Mouse (Mus musculus): ENCODE results near the gene Sgo2b.
"Not testable (repeated sequence)": the region's sequence is repeated elsewhere in the genome, so short reads cannot be mapped to it uniquely, and the experiment has no call there.

The Sgo2b gene

DNA sequence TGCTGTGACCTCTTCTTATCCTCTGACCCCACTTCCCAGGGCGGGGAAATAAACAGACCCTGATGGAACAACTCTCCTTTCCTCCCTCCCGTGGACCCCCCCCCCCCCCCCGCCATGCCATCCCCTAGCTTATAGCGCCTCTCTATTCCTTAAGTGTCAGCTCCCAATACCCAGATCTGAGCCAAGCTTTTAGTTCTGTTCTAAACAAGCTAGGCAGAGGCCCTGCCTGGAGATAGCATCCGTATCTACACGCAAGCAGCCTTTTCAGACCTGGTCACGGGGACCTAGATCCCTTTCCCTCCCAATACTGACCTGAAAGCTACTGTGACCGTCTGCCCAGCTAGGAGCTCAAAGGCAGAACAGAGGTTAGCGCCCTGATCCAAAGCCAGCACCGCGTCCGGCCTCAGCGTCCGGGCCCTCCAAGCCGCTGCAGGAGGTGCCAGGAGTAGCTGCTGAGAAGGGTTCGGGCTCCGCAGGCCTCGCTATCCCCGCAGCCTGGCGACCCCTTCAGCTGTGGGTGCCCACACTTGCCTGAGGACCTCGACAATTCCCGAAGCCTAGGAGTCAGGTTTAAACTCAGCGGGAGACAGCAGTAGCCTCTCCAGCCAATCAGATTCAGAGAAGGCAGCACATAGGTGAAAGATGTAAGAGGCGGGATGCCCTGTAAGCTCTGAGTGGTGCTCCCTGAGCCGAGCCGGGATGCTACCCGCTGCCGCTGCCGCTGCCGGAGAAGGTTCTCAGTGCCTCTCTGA lies at the start of gene Sgo2b:
Gene Sgo2b, minus strand, starts transcription at position 623 of the 752 bp plus-strand sequence.
- no peak for DNase-seq (ENCODE audit: low spot score in 2 of 2)

DNA sequence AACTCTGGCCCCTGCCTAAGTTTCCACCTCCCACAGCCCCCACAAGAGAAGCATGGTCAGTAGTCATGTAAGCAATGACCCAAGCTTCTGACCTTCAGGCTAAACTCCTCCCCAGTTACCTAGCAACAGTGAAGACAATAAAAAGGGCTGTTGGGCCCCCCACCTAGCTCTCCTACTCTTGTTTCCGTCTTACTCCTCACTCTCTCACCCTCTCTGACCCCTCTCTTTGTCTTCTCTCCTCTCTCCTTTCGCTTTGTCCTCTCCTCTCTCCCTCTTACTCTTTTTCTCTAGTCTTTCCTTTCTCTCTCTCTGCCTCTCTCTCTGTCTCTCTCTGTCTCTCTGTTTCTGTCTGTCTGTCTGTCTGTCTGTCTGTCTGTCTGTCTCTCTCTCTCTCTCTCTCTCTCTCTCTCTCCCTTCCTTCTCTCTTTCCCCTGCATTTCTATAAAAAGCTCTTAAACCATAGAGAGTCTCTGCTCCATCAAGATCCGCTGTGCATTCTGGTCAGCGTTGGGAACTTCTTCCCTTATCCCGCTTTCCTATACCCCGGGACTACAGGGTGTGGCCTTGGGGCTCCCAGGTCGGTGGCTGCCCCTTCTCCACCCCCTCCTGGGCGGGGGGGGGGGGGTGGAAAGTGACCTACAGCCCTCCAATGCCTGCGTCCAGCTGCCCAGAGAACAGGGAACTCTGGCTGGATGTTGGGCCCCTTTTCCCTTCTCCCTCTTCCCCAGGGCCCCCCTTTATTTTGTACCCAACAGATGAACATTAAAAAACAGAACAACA lies 18.8 kb upstream of the Sgo2b start:
- DNase-seq (ENCODE audit: low spot score in 2 of 2) = not testable (repeated sequence)

DNA sequence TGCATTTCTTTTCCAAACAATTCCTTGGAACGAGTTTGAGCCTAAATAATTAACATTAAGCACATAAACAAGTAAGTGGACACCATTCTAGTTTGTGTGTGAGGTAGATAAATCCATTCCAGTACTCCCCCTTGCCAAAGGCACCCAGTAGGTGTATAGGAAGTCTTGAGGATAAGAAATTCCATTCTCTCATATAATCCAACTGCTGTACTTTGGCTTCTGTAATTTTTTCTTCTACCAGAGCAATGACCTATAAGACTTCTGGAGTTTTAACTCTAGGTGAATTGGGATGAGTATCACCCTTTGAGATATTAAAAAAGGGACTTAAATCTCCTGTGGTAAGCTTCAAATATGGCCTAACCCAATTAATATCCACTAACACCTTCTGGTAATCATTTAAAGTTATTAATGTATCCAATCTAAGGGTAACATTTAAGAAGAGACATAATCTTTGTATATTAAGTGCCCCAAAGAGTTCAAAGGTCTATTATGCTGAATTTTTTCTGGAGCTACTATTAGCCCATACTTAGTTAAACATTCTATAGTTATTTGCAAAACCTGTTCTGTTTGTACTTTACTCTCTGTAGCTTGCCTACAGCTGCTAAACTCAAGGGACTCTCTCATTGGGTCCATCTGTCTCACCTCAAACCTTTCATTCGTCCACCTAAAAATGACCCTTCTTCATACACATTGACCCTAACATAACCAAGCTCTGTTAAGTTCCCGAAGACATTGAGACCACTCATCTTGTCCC lies 9.2 kb upstream of the Sgo2b start:
- DNase-seq (ENCODE audit: low spot score in 2 of 2) = no peak

DNA sequence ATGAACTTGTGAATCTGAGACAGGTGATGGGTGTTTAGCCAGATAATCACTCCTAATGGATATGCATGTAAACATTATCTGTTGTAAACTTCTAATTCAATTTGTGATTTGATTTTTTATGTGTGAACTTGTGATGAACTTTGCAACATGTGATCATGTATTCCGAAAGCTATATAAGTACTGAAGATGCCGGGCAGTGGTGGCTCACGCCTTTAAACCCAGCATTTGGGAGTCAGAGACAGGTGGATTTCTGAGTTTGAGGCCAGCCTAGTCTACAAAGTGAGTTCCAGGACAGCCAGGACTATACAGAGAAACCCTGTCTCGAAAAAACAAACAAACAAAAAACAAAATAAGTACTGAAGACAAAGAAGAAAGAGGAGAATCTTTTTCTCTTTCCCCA lies 1.8 kb upstream of the Sgo2b start:
- DNase-seq (ENCODE audit: low spot score in 2 of 2) = not testable (repeated sequence)

DNA sequence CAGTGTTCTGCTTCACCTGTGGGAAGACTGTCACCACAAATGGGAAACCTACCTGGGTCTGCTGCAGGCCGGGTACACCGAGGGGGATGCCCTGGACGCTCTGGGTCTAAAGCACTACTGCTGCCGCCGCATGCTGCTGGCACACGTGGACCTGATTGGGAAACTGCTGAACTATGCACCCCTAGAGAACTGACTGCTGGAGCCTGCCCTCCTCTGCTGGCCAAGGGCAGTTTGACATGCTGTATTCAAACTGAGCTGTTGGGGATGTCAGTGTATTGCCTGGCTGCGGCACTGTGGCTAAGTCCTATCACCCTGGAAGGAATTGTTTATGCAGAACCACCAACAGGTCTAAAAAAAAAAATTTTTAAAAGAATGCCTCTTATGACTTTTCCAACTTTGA lies 18.9 kb downstream of the Sgo2b start:
- no peak for DNase-seq (ENCODE audit: low spot score in 2 of 2)

DNA sequence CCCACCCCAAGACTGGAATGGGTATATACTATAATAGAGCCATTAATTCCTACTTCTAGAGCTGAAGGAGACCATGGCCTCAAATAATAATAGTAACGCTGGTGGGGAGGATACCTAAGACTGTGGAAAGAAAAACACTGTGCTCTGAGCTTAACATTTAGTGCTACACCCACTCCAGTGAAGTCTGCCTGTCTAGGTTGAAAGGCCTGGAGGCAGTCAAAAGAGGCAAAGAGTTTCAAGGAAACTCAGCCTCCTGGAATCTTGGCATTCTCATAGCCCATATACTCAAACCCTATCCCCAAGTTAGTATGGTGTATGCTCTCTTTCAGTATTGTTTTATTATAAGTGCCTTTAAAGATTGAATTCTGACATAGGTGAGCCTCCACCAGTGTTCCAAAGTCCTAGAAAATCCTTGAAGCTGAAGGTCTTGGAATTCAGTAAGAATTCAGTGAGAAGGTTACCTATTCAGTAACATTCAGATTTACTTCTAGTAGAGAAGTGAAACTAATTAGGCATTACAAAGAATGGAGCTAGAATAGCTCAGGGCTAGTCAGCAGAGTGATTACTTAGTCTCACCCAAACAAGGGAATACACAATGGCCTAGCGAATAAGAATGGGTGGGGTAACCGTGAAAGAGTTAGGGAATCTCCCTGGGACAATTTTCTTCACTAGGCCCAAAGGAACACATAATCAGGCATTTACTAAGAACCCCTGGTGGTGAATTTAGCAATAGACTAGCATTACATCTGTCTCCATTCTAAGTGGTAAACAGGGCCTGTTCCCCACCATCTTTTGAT lies 22.5 kb downstream of the Sgo2b start:
- no peak for DNase-seq (ENCODE audit: low spot score in 2 of 2)

DNA sequence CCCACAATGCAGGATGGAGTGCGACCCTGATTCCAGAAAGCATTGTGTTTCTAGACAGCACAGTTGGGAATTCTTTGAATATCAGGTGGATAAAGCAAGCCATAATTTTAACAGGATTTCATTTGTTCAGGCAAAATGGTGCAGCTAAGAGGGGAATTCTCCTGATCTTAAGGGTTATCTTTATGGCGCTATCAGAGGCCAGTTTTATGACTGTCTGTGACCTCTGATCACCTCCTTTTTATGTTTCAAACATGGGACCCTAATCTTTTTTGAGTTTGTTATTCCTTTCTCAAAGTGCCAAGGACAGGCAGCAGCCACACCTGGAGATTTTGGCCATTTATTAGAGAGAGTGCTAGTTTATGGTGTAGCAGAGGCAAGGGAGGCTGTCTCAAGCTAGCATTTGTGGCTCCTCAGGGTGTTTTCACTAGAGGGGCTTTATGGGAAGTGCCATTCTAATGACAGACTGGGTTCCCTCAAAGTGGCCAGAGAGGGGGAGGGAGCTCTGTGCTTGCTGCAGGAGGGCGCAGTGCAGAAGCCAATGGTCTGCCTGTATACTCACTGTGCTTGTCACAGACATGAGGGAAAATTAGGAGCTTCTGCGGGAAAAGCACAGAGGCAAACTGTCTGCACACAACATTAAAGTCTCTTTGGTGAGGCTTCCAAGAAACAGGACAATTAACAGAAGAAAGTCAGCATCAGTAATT lies 30.6 kb downstream of the Sgo2b start:
- no peak for DNase-seq (ENCODE audit: low spot score in 2 of 2)

DNA sequence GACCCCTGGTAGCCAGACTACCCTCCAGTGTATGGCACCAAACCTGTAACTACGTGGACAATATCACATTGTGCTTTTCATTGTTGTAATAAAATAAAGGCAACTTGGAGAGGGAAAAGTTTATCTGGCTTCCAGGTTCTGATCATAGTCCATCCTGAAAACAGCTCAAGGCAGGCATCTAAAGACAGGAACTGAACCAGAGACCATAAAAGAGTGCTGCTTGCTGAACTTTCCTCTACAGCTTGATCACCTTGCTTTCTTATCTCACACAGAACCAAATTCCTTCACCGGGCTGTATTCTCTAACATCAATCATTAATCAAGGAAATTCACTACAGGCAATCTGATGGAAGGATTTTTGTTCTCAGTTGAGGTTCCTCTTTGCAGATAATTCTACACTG lies 57.0 kb downstream of the Sgo2b start:
- DNase-seq (ENCODE audit: low spot score in 2 of 2) = no peak

DNA sequence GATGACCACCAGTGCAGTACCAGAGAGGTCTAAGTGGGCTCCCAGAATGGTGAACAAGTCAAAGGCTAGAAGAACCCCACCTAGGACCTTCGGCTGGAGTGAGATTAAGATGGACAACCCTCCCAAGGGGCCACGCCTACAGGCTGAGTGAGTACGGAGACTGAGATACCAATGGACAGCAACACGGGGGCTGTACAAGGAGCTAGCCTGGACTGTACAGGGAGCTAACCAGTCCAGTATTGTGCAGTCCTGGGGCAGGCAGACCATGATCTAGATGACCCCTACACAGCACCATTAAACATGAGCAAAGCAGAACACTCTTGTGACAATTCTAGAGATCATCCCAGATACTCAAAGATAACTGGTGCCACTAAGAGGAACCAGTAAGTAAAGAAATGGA lies 73.7 kb downstream of the Sgo2b start:
- DNase-seq (ENCODE audit: low spot score in 2 of 2) = no peak

DNA sequence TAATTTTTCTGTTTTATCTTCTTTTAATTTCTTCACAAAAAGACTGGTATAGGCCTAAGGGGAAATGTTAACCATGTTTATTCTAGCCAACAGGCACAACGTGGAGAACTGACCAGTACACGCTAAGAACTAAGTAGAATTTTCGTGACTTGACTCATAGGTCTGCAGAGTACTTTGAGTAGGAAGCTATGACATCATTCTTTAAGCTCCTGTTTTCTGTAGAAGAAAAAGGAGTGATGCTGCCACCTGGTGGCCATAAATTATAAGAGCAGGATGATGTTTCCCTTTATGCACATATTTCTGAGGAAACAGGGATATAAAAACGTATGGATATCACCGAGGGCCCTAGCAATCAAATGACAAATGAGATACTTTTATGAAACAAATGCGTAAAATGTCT lies 74.7 kb downstream of the Sgo2b start:
- DNase-seq (ENCODE audit: low spot score in 2 of 2) = peak; percentile 35 to 48

DNA sequence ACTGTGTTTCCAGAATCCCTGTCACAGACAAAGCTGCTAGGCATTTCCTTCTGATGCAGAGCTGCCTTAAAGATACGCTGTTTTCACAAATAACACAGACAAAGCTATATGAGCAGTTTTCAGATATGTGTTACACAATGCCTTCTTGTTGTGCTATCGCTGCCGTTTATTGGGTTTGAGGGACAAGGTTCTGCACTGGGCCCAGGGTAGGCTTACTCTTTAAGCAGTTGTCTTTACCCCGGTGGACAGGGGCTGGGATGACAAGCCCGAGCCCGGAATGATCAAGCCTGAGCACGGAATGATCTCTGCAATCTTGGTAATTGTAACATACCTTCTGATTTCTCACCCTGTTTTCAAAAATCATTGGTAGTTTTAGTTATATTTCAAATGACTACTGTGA lies 75.1 kb downstream of the Sgo2b start:
- DNase-seq (ENCODE audit: low spot score in 2 of 2) = no peak
